Mouse (Mus musculus) intestine, embryonic 16.5 days (tissue): ENCODE measurements around the gene Cdh13. TPM values are rescaled to one million over a fixed set of nuclear protein-coding genes. Genes with fewer than 3 reads are reported as not detected.

Source experiments
- ATAC-seq: fragments of 200-750 bp; cut with Nextera tagmentation; 2 replicates; pipeline ENCODE4 v1.8.0; 2017; ENCODE audit warnings: moderate TSS enrichment, moderate library complexity
- H3K27ac ChIP-seq: fragments of 300-500 bp; sonication (generic); 2 replicates; pipeline ENCODE4 v1.5.1; 2014; ENCODE audit warnings: mild to moderate bottlenecking, low read length
- H3K27me3 ChIP-seq: fragments of 300-500 bp; sonication (generic); replicated peaks from 2 replicates; pipeline ENCODE4 v1.6.1; 2014; ENCODE audit warnings: low read length, control low read depth, mixed read lengths; ENCODE audit not compliant: control insufficient read depth, insufficient read depth
- H3K36me3 ChIP-seq: fragments of 300-500 bp; sonication (generic); 2 replicates; pipeline ENCODE4 v1.6.1; 2014; ENCODE audit warnings: low read length, control low read depth; ENCODE audit not compliant: control insufficient read depth, insufficient read depth
- H3K4me1 ChIP-seq: fragments of 300-500 bp; sonication (generic); 2 replicates; pipeline ENCODE4 v1.6.1; 2014; ENCODE audit warnings: low read length, control low read depth, mixed read lengths; ENCODE audit not compliant: control insufficient read depth, insufficient read depth
- H3K4me2 ChIP-seq: fragments of 300-500 bp; sonication (generic); 2 replicates; pipeline ENCODE4 v1.6.1; 2014; ENCODE audit warnings: low read depth, low read length, control low read depth
- H3K4me3 ChIP-seq: fragments of 300-500 bp; sonication (generic); 2 replicates; pipeline ENCODE4 v1.5.1; 2014; ENCODE audit warnings: mild to moderate bottlenecking, low read length
- H3K9ac ChIP-seq: fragments of 300-500 bp; sonication (generic); 2 replicates; pipeline ENCODE4 v1.6.1; 2014; ENCODE audit warnings: low read depth, low read length
- H3K9me3 ChIP-seq: fragments of 300-500 bp; sonication (generic); 2 replicates; pipeline ENCODE4 v1.6.1; 2016; ENCODE audit warnings: low read length, control low read depth; ENCODE audit not compliant: control insufficient read depth
- WGBS: fragments of 180-500 bp; shearing (Covaris S2); extraction: QIAGEN DNeasy Blood & Tissue Kit; methylation state at CpG from one replicate; pipeline ENCODE4 v1.1.7; 2014; 5-methylcytosine and 5-hydroxymethylcytosine counted together
- polyA plus RNA-seq: library from polyadenylated mRNA; unstranded; fragments of >200 nt; fragmentation: Nextera tagmentation; extraction: Ambion mirVana; gene quantifications from 2 replicates; pipeline ENCODE4 v1.2.1, GENCODE M21; 2015

Cdh13 gene
- polyA plus RNA-seq, 1 experiment from 2014 or later = 6.5 TPM

DNA sequence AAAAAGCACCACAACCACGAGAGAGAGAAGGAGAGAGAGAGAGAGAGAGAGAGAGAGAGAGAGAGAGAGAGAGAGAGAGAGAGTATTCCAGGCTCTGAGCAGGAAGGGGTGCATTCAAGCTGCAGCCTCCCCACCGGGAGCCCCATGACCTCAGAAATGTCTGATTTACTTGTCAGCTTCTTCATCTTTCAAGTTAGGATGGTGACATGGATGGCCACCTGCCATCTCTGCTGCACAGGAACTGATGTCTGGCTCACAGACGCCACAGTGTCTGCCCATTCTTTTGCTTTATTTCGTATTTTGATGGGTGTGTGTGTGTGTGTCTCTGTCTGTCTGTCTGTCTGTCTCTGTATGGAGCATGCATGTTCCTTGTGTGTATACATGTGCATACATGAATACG, 774.3 kb downstream of the Cdh13 start:
- ATAC-seq = no peak
- 70% methylated on average over 5 of the region's 5 CpGs for WGBS

GRCm38 (mm10) chr8:119061671-119062070, 778.1 kb downstream of the Cdh13 start:
- Histone ChIP-seq H3K36me3 (no peaks in the 10 kb centered on the region), H3K4me1 (no peaks in the 10 kb centered on the region), H3K9ac (no peak overlapping the region), H3K4me3 (no peak overlapping the region), H3K27me3 (no peaks in the 10 kb centered on the region), H3K9me3 (no peaks in the 10 kb centered on the region), H3K27ac (no peak overlapping the region), H3K4me2 (no peak overlapping the region)
- no peak for ATAC-seq
- WGBS = 67% methylated on average over 12 of the region's 12 CpGs

More for the DNA sequence above, 774.3 kb downstream of the Cdh13 start:
- Histone ChIP-seq H3K9ac (no peak overlapping the region), H3K4me3 (no peak overlapping the region), H3K27ac (no peak overlapping the region), H3K27me3 (no peaks in the 10 kb centered on the region), H3K4me1 (no peaks in the 10 kb centered on the region), H3K4me2 (no peak overlapping the region), H3K9me3 (no peaks in the 10 kb centered on the region), H3K36me3 (no peaks in the 10 kb centered on the region)

DNA sequence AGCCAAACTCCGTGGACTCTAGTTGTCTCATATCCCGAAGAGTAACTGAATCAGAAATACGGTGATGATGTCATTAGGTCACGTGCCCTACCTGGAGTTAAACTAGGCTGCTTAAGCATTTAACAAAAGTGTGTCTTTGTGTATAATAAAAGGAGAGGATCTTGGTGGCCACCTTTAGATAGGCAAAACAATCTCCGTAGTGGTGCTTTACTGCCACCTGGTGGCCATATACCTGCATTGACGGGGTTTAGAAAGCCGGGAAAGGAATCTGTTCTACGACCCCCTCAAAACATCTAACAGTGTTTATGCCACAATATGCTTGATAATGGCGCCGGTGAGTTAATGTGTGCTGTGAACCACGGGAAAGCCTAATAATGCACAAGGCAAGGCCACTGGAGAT, 781.0 kb downstream of the Cdh13 start:
- no peaks in the 10 kb centered on the region for H3K4me1 ChIP-seq
- 15% methylated on average over 11 of the region's 11 CpGs for WGBS
- no peak overlapping the region for H3K4me3 ChIP-seq
- H3K27ac ChIP-seq = no peak overlapping the region
- H3K4me2 ChIP-seq = no peak overlapping the region
- no peaks in the 10 kb centered on the region for H3K27me3 ChIP-seq
- no peaks in the 10 kb centered on the region for H3K36me3 ChIP-seq
- no peaks in the 10 kb centered on the region for H3K9me3 ChIP-seq
- H3K9ac ChIP-seq = no peak overlapping the region
- no peak for ATAC-seq

- Histone ChIP-seq H3K4me3 (no peak overlapping the region), H3K9me3 (no peaks in the 10 kb centered on the region), H3K27ac (no peak overlapping the region), H3K27me3 (no peaks in the 10 kb centered on the region), H3K4me1 (no peaks in the 10 kb centered on the region), H3K36me3 (no peaks in the 10 kb centered on the region), H3K9ac (no peak overlapping the region), H3K4me2 (no peak overlapping the region)
- ATAC-seq = no peak
- 78% methylated on average over 6 of the region's 6 CpGs for WGBS
Measured at GRCm38 (mm10) chr8:119072291-119072690, 788.8 kb downstream of the Cdh13 start.

DNA sequence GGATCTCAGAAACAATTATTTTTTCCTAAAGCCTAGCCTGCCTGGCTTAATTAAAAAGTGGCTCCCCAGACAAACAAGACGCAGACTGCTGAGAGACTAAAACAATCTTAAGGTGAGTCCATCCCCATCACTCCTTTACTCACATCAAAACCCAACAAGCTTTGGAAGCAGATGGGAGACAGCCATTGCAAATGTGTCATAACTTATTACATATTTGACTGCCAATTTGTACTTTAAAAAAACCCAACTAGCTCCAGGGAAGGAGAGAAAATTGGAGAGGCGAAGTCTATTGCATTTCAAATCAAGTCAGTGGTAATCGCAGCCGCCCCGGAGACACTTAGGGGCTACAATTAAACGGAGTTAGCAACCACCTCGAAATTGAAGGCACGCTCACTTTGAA, 801.5 kb downstream of the Cdh13 start:
- Histone ChIP-seq H3K9ac (no peak overlapping the region), H3K27me3 (no peaks in the 10 kb centered on the region), H3K36me3 (no peaks in the 10 kb centered on the region), H3K4me1 (no peaks in the 10 kb centered on the region), H3K9me3 (no peaks in the 10 kb centered on the region), H3K4me3 (no peak overlapping the region), H3K27ac (no peak overlapping the region), H3K4me2 (no peak overlapping the region)
- no peak for ATAC-seq
- WGBS = 90% methylated on average over 8 of the region's 8 CpGs

DNA sequence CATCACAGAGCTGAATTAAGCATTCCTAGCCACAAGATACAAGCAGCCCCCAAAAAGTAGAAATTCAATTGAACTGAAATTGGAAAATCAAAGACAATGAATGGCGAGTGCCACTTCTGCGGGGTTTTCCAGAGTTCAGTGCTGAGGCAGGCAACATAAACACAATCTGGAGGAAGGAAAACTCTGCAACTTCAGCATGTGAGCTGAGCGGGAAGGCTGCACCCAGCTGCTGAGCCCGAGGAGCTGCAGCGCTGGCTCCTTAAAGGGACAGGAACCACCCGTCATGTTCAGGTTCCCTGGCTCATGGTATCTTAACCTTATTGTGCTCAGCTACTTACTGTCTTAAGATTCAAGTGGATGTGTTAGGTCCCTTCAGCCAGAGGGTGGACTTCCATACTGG, 814.7 kb downstream of the Cdh13 start:
- ATAC-seq = peak; percentile 60
- Histone ChIP-seq H3K4me1 (no peaks in the 10 kb centered on the region), H3K36me3 (no peaks in the 10 kb centered on the region), H3K9ac (no peak overlapping the region), H3K4me2 (no peak overlapping the region), H3K9me3 (no peaks in the 10 kb centered on the region), H3K4me3 (no peak overlapping the region), H3K27me3 (no peaks in the 10 kb centered on the region), H3K27ac (peak overlapping the region; percentile 20; the same call in 1 of the 2 replicates)
- 24% methylated on average over 6 of the region's 6 CpGs for WGBS

GRCm38 (mm10) chr8:119102871-119103270, 819.3 kb downstream of the Cdh13 start:
- Histone ChIP-seq H3K4me3 (no peak overlapping the region), H3K4me1 (no peaks in the 10 kb centered on the region), H3K27me3 (no peaks in the 10 kb centered on the region), H3K36me3 (no peaks in the 10 kb centered on the region), H3K9me3 (no peaks in the 10 kb centered on the region), H3K27ac (no peak overlapping the region), H3K4me2 (no peak overlapping the region), H3K9ac (no peak overlapping the region)
- ATAC-seq = no peak
- 64% methylated on average over 6 of the region's 6 CpGs for WGBS

GRCm38 (mm10) chr8:119109655-119110054, 826.1 kb downstream of the Cdh13 start:
- Histone ChIP-seq H3K4me2 (no peak overlapping the region), H3K36me3 (no peaks in the 10 kb centered on the region), H3K4me1 (no peaks in the 10 kb centered on the region), H3K4me3 (no peak overlapping the region), H3K27me3 (no peaks in the 10 kb centered on the region), H3K9ac (no peak overlapping the region), H3K9me3 (no peaks in the 10 kb centered on the region), H3K27ac (no peak overlapping the region)
- WGBS = 59% methylated on average over 7 of the region's 7 CpGs
- ATAC-seq = no peak

GRCm38 (mm10) chr8:119112861-119113260, 829.3 kb downstream of the Cdh13 start:
- no peak for ATAC-seq
- Histone ChIP-seq H3K4me3 (no peak overlapping the region), H3K9ac (no peak overlapping the region), H3K27ac (no peak overlapping the region), H3K9me3 (no peaks in the 10 kb centered on the region), H3K4me2 (no peak overlapping the region), H3K36me3 (no peaks in the 10 kb centered on the region), H3K4me1 (no peaks in the 10 kb centered on the region), H3K27me3 (no peaks in the 10 kb centered on the region)
- 84% methylated on average over 3 of the region's 3 CpGs for WGBS

- Histone ChIP-seq H3K27me3 (no peaks in the 10 kb centered on the region), H3K4me2 (no peak overlapping the region), H3K9me3 (no peaks in the 10 kb centered on the region), H3K27ac (no peak overlapping the region), H3K9ac (no peak overlapping the region), H3K4me1 (no peaks in the 10 kb centered on the region), H3K4me3 (no peak overlapping the region), H3K36me3 (no peaks in the 10 kb centered on the region)
- 59% methylated on average over 13 of the region's 13 CpGs for WGBS
- ATAC-seq = no peak
Measured at GRCm38 (mm10) chr8:119121236-119121635, 837.7 kb downstream of the Cdh13 start.
